Mouse (Mus musculus) thymus, postnatal 4 days (tissue): ENCODE measurements around the gene H6pd.

Experiments
- DNase-seq: peaks from one replicate; pipeline ENCODE4 v3.0.0; 2021

The H6pd gene

GRCm38 (mm10) chr4:149998786-149999509 is 9.9 kb downstream of the H6pd start:
- no peak for DNase-seq

GRCm38 (mm10) chr4:149997999-149998398 is 10.8 kb downstream of the H6pd start:
- DNase-seq: peak; percentile 48

- no peak for DNase-seq
These were observed 12.4 kb downstream of the H6pd start for GRCm38 (mm10) chr4:149996440-149996839.

- DNase-seq: no peak
These were observed 12.9 kb downstream of the H6pd start for GRCm38 (mm10) chr4:149995911-149996310.

- no peak for DNase-seq
These were observed 14.6 kb downstream of the H6pd start for GRCm38 (mm10) chr4:149994218-149994617.

- no peak for DNase-seq
These were observed 16.2 kb downstream of the H6pd start for GRCm38 (mm10) chr4:149992670-149993032.

- no peak for DNase-seq
These were observed 16.8 kb downstream of the H6pd start for GRCm38 (mm10) chr4:149991755-149992669.

- DNase-seq: peak; percentile 84
These were observed 17.7 kb downstream of the H6pd start for GRCm38 (mm10) chr4:149990954-149991633.

- DNase-seq: peak; percentile 53
These were observed 18.4 kb downstream of the H6pd start for GRCm38 (mm10) chr4:149990212-149990953.

- DNase-seq: peak; percentile 98
These were observed 19.8 kb downstream of the H6pd start for GRCm38 (mm10) chr4:149988931-149989556.

GRCm38 (mm10) chr4:149988301-149988700 is 20.5 kb downstream of the H6pd start:
- no peak for DNase-seq

GRCm38 (mm10) chr4:149986671-149987417 is 22.0 kb downstream of the H6pd start:
- no peak for DNase-seq

- DNase-seq: no peak
These were observed 24.7 kb downstream of the H6pd start for GRCm38 (mm10) chr4:149983921-149984645.

- no peak for DNase-seq
These were observed 26.7 kb downstream of the H6pd start for GRCm38 (mm10) chr4:149982154-149982553.

GRCm38 (mm10) chr4:149979819-149980308 is 29.0 kb downstream of the H6pd start:
- peak; percentile 90 for DNase-seq

GRCm38 (mm10) chr4:149978820-149979219 is 30.0 kb downstream of the H6pd start:
- DNase-seq: no peak

GRCm38 (mm10) chr4:149977801-149978544 is 30.9 kb downstream of the H6pd start:
- no peak for DNase-seq

GRCm38 (mm10) chr4:149977181-149977580 is 31.6 kb downstream of the H6pd start:
- no peak for DNase-seq

GRCm38 (mm10) chr4:149975730-149976254 is 33.0 kb downstream of the H6pd start:
- DNase-seq: no peak
